Mouse (Mus musculus) heart, adult 2 months (tissue): Measurements from ENCODE around the gene Tkfc.

Source experiments
- CTCF ChIP-seq: fragments of 200-600 bp; IDR thresholded peaks from 2 replicates; pipeline ENCODE4 v1.8.1; 2022; ENCODE audit warnings: antibody characterized with exemption, mild to moderate bottlenecking, moderate library complexity
- EP300 ChIP-seq: fragments of 200-500 bp; IDR thresholded peaks from 2 replicates; pipeline ENCODE4 v1.6.1; 2011; ENCODE audit warnings: low read depth, low read length, control low read depth; ENCODE audit not compliant: insufficient read depth
- POLR2A ChIP-seq: fragments of 200-500 bp; IDR thresholded peaks from 2 replicates; pipeline ENCODE4 v1.6.1; 2011; ENCODE audit warnings: mild to moderate bottlenecking, low read depth, low read length, control low read depth; ENCODE audit not compliant: insufficient read depth

DNA sequence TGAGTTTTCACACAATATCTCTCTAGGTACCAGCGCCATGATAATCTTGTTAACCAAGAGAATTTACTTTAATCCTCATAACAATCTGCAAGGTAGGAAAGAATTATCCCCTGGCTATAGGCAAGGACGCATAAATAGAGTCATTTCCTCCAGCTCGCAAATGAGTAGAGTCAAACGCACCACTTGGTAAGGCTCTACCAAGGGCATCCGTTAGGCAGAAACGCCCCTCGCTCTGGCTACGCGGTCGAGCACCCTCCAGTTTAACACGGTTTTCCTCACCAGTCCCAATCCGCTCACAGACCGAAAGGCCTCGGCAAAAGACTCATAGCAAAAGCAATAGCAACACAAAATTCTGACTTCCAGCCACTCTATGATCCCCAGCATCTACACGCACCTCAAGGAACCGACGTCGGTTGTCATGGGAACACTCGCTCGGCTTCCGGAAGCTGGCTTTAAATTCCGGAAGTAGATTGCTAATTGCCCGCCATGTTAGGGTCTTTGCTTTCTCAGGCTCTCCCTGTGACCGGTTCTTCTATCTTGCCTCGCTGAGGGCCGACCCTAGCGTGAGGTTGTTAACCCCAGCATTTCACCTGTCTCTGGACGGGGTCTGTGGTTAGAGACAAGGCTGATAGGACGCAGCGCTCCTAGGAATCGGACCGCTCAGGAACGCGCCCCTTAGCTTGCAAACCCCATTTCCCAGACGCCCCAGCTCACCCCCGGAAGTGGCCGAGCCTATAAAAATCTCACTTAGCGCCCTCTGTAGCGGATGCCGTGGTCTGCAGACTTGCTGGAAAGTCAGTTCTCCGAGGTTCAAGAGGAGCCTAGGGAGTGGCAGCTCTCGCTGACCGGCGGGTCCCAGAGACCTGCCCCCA, 28.5 kb downstream of the Tkfc start, which contains the start of the genes Cyb561a3 and Tmem138:
- TF ChIP-seq EP300 = 0 out of 2 replicates have a peak, but pooled peaks have one; percentile 46
- TF ChIP-seq POLR2A = peak; percentile 91
- TF ChIP-seq CTCF = peak; percentile 80
